24 mouse cellular contexts compared by ENCODE assay signal in genomic region chr1:39336788-39337187, GRCm38 (mm10). TPM values are rescaled to one million over a fixed set of nuclear protein-coding genes. Genes with fewer than 3 reads are reported as not detected.
A peak's percentile ranks its signal among the peaks of the same experiment; 100 is the strongest.
DNase-seq lines count a peak whose midpoint lies in the region; ATAC-seq and TF ChIP-seq lines count a peak whose summit lies in the region.
"Had no signal": no experiment of that assay in that cellular context is flagged by ENCODE, and none has a peak within 500 bp of the region (broad histone marks: within the 10 kb centered on the region; RNA-seq: fewer than 3 reads in every experiment).

No protein-coding gene starts in this region.

- H3K4me2 ChIP-seq in forebrain, embryonic 16.5 days (ENCODE audit: low read length), result no peak overlapping the region
- no peak overlapping the region for H3K4me2 ChIP-seq in forebrain, embryonic 13.5 days
- H3K4me2 ChIP-seq: heart, embryonic 11.5 days; hindbrain, embryonic 12.5 days; intestine, embryonic 15.5 days; limb, embryonic 15.5 days; liver, embryonic 13.5 days; midbrain, embryonic 11.5 days; neural tube, embryonic 13.5 days had no signal

- H3K9me3 ChIP-seq in forebrain, embryonic 16.5 days (ENCODE audit: control insufficient read depth, low read length), result no peaks in the 10 kb centered on the region
- H3K9me3 ChIP-seq in forebrain, embryonic 13.5 days (replicated peaks), result no peaks in the 10 kb centered on the region
- H3K9me3 ChIP-seq: hindbrain, embryonic 12.5 days; intestine, embryonic 15.5 days; limb, embryonic 15.5 days; liver, embryonic 13.5 days; neural tube, embryonic 13.5 days had no signal

- no peak for TF ChIP-seq CTCF in brain, embryonic 14.5 days (IDR thresholded peaks at IDR 0.05; ENCODE audit: borderline replicate concordance, extremely low read depth, insufficient read depth, insufficient read length)

- no peak overlapping the region for H3K27ac ChIP-seq in forebrain, embryonic 16.5 days (ENCODE audit: low read length)
- no peak overlapping the region for H3K27ac ChIP-seq in forebrain, embryonic 13.5 days
- H3K27ac ChIP-seq: gastrocnemius, adult 2 months; hindbrain, embryonic 12.5 days; hindbrain, postnatal 0 days; intestine, embryonic 15.5 days; limb, embryonic 15.5 days; liver, embryonic 13.5 days; neural tube, embryonic 13.5 days had no signal

- H3K4me3 ChIP-seq in forebrain, embryonic 16.5 days (replicated peaks; ENCODE audit: low read length), result no peak overlapping the region
- no peak overlapping the region for H3K4me3 ChIP-seq in forebrain, embryonic 13.5 days
- H3K4me3 ChIP-seq: erythroblast, embryonic 14.5 days; gastrocnemius, adult 2 months; hindbrain, embryonic 12.5 days; intestine, embryonic 15.5 days; limb, embryonic 15.5 days; liver, embryonic 13.5 days; neural tube, embryonic 13.5 days had no signal

- no peak for TF ChIP-seq POLR2A in brain, embryonic 14.5 days (IDR thresholded peaks at IDR 0.05; ENCODE audit: borderline replicate concordance, extremely low read depth, insufficient read depth, insufficient read length, poor library complexity, severe bottlenecking)

- peak; percentile 53 for DNase-seq in layer of hippocampus, adult 9-11 months
- no peak for DNase-seq in layer of hippocampus, postnatal 25 days (ENCODE audit: extremely low spot score in 1 of 2, low spot score in 1 of 2)
- DNase-seq in brain, adult 2 months (ENCODE audit: low read depth, low spot score), result peak; percentile 44
- peak; percentile 37 for DNase-seq in brain, embryonic 14.5 days (ENCODE audit: low read depth)
- DNase-seq: adrenal gland, postnatal 25 days; B cell, adult 2 months; cerebellum, adult 9-11 months; gastrocnemius, adult 2 months; gastrocnemius, postnatal 36 days; heart, adult 18-20 months; heart, postnatal 36 days; kidney, adult 2 months; kidney, postnatal 36 days; liver, embryonic 13.5 days had no signal

- no peaks in the 10 kb centered on the region for H3K27me3 ChIP-seq in forebrain, embryonic 16.5 days (replicated peaks; ENCODE audit: control insufficient read depth, insufficient read depth, low read length)
- 0 out of 2 replicates have a peak, but pooled peaks cover 3% of the 10 kb centered on the region for H3K27me3 ChIP-seq in forebrain, embryonic 13.5 days
- H3K27me3 ChIP-seq: intestine, embryonic 15.5 days; limb, embryonic 15.5 days had no signal

- H3K4me1 ChIP-seq in forebrain, embryonic 16.5 days (replicated peaks; ENCODE audit: control insufficient read depth, insufficient read depth, low read length), result 0 out of 2 replicates have a peak, but pooled peaks cover 4% of the 10 kb centered on the region
- no peaks in the 10 kb centered on the region for H3K4me1 ChIP-seq in forebrain, embryonic 13.5 days
- H3K4me1 ChIP-seq: hindbrain, embryonic 12.5 days; intestine, embryonic 15.5 days; liver, embryonic 13.5 days; neural tube, embryonic 13.5 days had no signal

- no peaks in the 10 kb centered on the region for H3K36me3 ChIP-seq in forebrain, embryonic 16.5 days (ENCODE audit: control insufficient read depth, insufficient read depth)
- no peaks in the 10 kb centered on the region for H3K36me3 ChIP-seq in forebrain, embryonic 13.5 days (ENCODE audit: poor library complexity, severe bottlenecking)
- H3K36me3 ChIP-seq: hindbrain, embryonic 12.5 days; intestine, embryonic 15.5 days; limb, embryonic 15.5 days; liver, embryonic 13.5 days; neural tube, embryonic 13.5 days had no signal

- H3K9ac ChIP-seq in forebrain, embryonic 16.5 days (replicated peaks; ENCODE audit: low read depth, low read length), result no peak overlapping the region
- no peak overlapping the region for H3K9ac ChIP-seq in forebrain, embryonic 13.5 days
- H3K9ac ChIP-seq: hindbrain, embryonic 12.5 days; intestine, embryonic 15.5 days; limb, embryonic 15.5 days; liver, embryonic 13.5 days; neural tube, embryonic 13.5 days had no signal

- WGBS in forebrain, embryonic 16.5 days, result 63% methylated on average over 8 of the region's 8 CpGs
- WGBS in forebrain, embryonic 13.5 days, result 81% methylated on average over 8 of the region's 8 CpGs

- ATAC-seq in forebrain, embryonic 16.5 days, result peak; percentile 45; the same call in 1 of the 2 replicates
- ATAC-seq in forebrain, embryonic 13.5 days, result no peak
- ATAC-seq: hindbrain, postnatal 0 days; intestine, embryonic 15.5 days had no signal

RNA-seq across cellular contexts. Expression of gene Rpl31, which starts 30.9 kb away (rescaled TPM):
- polyA plus RNA-seq in forebrain, embryonic 16.5 days (2015; fragmentation: Nextera tagmentation; extraction: Ambion mirVana), result 288 and 293 TPM in 2 replicates
- 419 and 458 TPM in 2 replicates for polyA plus RNA-seq in forebrain, embryonic 13.5 days (2015; fragmentation: Nextera tagmentation; extraction: Ambion mirVana)
- total RNA-seq in layer of hippocampus, postnatal 25 days (2021), result 100 to 1,000 TPM; 535 to 544 TPM
- polyA plus RNA-seq in brain, embryonic 14.5 days (2012; rRNA removed), result 1,108 and 1,128 TPM in 2 replicates

Comparison
In these comparisons a context has a peak if more than half of its experiments do, and no peak if none do; other contexts are left out.
1. DNase-seq: peak in layer of hippocampus, adult 9-11 months (single experiment), brain, adult 2 months (single experiment) and brain, embryonic 14.5 days (single experiment); none in layer of hippocampus, postnatal 25 days (0 of 2).